Mouse (Mus musculus) layer of hippocampus, adult 11-12 months (tissue): ENCODE measurements around the gene Ptges2.
A peak's percentile ranks its signal among the peaks of the same experiment; 100 is the strongest.

Experiments used
- DNase-seq: peaks from one replicate; pipeline ENCODE4 v3.0.0; 2022; ENCODE audit warnings: low spot score

Gene Ptges2

GRCm38 (mm10) chr2:32416556-32416955 lies 20.9 kb downstream of the Ptges2 start:
- DNase-seq = no peak

DNA sequence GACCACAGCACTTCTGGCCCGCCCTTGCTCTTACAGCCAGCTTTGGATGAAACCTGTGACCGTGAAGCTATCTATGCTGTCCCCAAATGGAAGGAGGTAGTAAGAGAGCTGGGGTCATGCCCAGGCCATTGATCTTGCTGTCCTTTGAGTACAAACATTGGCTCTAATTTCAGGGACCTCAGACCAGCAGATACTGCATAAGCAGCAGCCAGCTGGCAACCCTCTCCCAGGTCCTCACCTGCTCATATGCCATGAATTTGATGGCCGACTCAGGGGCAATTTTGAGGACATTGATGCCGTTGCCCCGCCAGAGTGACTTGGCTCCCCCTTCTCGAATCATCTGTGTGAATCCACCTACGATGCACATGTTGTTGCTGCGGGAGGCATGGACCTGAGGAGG lies 21.8 kb downstream of the Ptges2 start:
- no peak for DNase-seq

DNA sequence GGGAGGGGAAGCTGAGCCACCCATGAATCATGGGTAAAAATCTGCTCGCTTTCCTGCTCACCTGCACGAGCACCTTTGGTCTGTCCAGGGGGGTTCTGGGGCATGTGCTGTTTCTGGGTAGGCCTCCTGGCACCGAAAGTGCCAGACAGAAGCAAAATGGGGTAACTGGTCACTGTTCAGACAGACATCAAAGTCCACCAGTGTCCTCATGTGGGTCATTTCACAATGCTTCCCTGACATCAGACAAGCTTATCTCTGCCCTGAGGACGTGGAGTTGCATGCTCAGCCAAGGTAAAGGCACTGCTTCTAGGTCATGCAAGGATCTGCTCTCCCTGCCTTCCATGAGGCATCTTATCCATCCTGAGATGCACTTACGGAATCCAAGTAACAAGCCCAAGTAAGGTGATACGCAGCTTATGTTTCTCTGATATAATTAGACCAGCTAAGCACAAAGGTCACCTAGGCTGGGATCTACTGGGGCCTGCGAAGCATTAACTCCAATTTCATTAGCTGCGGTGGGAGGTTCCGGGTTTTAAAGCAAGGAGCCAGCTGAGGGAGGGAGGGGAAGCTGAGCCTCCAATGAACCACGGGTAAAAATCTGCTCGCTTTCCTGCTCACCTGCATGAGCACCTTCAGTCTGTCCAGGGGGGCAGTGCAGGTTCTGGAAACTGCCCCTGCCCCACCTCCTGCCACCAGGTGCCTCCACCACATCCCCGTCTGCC lies 22.9 kb downstream of the Ptges2 start:
- no peak for DNase-seq

- DNase-seq = no peak
Measured at GRCm38 (mm10) chr2:32419359-32419758, 23.7 kb downstream of the Ptges2 start.

DNA sequence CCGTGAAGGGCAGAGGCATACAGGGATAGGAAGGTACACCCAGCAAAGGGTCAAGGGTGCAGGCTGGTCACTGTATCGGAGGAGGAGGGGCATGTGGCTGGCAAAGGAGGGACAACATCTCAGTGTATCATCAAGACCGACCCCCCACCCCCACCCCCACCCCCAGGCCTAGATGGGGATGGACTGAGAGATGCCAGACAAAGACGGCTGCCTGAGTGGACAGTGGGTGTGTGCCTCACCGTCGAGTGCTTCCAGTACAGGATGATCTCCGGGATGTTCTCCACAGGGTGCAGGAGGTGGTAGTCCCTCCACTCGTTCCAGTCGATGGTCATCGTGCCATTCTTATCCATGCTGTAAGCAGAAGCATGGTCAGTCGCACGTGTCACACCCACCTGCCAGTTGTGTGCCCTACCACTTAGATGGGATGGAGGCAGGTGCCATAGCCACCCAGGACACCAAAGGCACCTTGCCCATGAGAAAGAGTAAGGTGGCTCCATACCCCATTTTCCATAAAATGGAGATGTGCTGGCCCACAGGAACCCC lies 24.4 kb downstream of the Ptges2 start:
- no peak for DNase-seq

GRCm38 (mm10) chr2:32420647-32421046 lies 25.0 kb downstream of the Ptges2 start:
- DNase-seq = no peak

DNA sequence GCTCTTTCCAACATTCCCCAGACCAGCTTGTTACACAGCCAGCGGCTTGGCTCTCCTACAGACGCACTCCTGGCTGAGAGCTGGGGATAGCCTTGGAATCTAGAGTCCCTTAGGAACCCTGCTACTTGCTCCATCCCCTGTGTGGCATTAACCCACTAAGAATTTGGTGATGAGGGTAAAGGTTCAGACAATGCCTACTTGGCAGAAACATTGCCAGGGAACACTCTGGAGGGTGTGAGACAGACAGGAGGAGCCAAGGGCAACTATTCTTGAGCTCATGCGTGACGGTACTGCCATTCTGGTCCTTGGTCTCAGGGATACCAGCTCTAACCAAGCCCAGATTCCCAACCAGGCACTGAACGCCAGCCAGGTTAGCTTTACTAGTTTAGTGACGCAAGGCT lies 26.2 kb downstream of the Ptges2 start:
- DNase-seq = no peak

DNA sequence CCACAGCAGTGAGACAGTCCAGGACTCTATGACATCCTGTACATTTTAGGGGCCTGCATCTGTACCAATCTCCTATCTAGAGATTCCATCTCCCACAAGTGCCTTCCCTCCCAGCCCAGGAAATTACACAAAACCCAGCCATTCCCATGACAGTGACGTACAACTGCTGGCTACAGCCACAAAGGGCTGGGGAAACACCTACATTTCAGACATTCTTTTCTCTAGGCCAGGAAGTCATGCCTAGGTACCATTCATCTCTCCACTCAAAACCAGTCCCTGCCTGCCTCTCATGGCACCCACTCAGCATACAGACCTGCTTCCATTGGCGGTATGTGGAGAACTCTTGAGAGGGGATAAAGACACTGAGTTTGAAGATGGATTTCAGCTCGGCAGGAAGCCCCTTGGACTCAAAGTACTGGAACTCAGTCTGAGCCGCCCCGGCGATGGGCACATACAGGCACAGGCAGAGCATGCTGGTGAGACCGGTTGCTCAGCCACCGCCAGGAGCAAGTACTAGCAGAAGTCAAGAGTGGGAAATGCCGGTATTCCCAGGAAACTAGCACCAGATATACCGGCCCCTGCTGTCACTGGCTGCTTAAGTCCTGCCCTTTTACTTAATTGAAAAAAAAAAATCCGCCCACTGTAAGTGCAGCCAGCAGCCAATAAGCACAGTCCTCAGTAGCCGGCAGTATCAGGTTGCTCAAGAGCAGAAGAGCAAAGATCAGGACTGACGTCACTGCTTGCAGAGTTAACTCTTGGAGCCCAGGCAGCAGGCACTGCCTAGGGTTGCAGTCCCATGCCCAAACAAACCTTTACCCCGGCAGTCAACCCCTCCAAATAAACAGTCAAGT lies 28.0 kb downstream of the Ptges2 start:
- peak; percentile 32 for DNase-seq

DNA sequence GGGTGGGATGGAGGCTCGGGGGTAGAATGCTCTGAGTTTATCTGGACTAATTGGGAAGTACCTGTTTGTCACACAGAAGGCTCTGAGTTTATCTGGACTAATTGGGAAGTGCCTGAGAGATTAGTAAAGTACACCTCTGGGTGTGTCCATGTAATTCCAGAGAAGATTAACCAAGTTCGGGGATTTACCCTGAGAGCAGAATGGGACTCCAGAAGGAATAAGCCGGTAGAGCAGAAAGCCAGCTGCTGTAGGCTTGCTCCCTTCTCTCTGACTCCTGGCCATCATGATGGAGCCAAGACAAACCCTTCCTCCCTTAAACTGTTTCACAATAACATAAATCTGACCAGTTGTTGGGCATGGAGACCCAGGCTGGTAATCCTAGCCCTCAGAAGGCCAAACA lies 29.1 kb downstream of the Ptges2 start:
- DNase-seq = no peak

DNA sequence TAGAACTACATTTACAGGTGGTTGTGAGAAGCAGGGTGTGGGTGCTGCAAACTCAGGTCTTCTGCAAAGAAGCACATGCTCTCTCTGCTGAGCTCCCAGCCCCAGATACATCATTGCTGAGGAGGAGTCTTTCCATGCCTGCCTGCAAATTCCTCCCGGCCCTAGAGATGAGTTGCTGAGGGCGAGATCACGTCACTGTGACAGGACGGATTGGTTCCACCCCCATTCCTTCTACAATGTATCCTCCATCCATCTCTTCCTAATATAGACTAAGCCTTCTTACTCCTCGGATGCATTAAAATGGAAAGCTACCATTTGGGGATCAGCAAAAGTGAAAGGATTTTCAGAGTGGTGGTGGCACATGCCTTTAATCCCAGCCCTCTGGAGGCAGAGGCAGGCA lies 29.9 kb downstream of the Ptges2 start:
- no peak for DNase-seq

DNA sequence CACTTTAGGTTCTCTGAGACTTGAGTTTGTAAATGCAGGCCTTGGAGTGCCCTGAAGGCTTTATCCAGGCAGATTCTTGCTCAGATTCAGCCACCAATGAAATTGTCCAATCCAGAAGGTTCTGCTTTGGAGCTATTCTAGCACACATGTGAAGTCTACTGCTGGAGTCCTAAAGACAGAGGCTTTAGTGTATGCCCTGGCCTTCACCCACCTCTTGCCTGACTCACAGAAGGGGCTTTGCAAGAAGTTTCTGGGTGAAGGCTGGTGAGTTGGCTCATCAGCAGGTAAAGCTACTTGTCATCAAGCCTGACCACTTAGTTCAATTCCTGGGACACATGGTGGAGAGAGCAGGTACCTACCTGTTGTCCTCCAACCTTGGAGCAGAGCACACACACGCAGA lies 30.4 kb downstream of the Ptges2 start:
- DNase-seq = no peak

- no peak for DNase-seq
Measured at GRCm38 (mm10) chr2:32427720-32428119, 32.0 kb downstream of the Ptges2 start.

- peak; percentile 53 for DNase-seq
Measured at GRCm38 (mm10) chr2:32428262-32428722, 32.6 kb downstream of the Ptges2 start.

DNA sequence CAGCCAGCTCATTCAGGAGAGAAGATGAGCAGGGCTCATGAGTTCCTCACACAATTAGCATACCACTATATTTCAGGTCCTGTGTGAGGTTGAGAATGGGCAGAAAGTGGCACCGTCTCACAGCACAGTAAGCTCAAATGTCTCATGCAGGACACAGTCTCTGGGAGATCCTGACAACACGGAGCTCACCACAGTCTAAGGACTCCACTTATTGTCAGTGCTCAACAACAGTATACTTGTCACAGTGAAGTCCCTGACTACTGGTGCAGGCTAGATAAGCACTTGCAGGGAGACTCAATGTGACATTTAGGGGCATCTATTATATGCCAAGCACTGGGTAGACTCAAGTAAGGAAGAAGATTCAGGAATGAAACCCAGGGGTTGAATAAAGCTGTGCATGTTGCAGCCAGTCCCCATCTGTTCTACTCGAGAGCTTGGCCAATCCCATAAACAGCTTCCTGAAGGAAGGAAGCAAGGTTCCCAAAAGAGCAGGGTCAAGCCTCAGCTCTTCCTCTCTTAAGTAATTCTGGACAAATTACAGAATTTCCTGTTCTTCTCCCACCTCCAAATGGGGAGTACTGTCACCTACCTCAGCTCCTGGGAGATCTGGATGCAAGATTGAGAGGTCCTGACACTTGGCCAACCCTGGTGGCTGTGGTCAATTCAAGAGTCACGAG lies 33.7 kb downstream of the Ptges2 start:
- DNase-seq = no peak

- peak; percentile 90 for DNase-seq
Measured at GRCm38 (mm10) chr2:32430701-32431676, 35.3 kb downstream of the Ptges2 start.

GRCm38 (mm10) chr2:32436686-32437372 lies 41.1 kb downstream of the Ptges2 start:
- DNase-seq = no peak

DNA sequence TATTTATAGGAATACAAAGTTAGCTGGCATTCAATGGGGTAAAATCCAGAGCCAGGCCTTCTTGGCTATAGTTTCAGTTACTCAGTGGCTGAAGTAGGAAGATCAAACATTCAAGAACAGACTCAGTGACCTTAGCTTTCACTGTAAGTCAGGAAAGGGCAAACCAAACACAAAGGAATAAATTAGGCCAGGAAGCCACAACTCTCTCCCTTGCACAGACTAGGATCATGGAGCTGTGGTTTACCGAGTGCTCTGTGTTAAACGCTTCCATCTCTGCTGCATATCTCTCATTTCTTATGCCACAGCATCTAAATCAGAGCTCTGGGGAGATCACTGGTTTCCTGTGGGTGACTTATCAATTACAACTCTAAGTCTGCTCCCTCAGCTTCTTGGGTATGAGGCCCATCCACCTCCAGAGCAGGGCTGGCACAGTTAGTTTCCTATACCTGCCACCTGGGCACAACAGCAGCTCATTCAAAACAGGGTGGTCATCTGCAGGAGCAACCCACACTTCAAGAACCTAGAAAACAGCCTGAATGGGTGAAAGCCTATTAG lies 42.0 kb downstream of the Ptges2 start:
- DNase-seq = no peak

- no peak for DNase-seq
Measured at GRCm38 (mm10) chr2:32438733-32439132, 43.0 kb downstream of the Ptges2 start.

DNA sequence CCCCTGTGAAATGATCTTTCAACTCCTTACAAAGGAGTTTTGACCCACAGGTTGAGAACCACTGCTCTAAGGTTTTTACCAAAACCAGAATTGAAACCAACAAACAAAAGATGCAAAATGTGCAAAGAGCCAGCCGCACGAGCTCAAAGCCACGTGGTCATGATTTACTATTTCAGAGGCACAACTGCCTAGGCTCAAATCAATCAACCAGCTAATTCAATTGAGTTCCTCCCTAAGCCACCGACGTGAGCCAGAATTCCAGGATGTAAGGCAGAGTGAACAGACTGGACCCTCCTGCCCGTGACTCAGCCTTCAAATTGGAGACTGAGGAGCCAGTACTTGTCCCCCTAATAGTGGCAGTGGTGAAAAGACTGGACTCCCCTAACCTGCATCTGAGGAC lies 43.5 kb downstream of the Ptges2 start:
- DNase-seq = no peak

GRCm38 (mm10) chr2:32440164-32440563 lies 44.5 kb downstream of the Ptges2 start:
- no peak for DNase-seq
